Mouse (Mus musculus) liver, adult 2 months (tissue): ENCODE data around the gene Il20ra.

Source experiments
- CTCF ChIP-seq: fragments of 200-500 bp; IDR thresholded peaks from 2 replicates; pipeline ENCODE4 v1.5.1; 2011; ENCODE audit warnings: low read depth, low read length, control low read depth
- POLR2A ChIP-seq: fragments of 200-500 bp; IDR thresholded peaks from 2 replicates; pipeline ENCODE4 v1.6.1; 2011; ENCODE audit warnings: low read length, control low read depth; ENCODE audit not compliant: insufficient read depth; ENCODE audit errors: extremely low read depth

GRCm38 (mm10) chr10:19746156-19746555, 33.8 kb downstream of the Il20ra start:
- TF ChIP-seq POLR2A (no peak), CTCF (no peak)
